Mouse (Mus musculus): Measurements from ENCODE around the gene Pde6c. TPM values are rescaled to one million over a fixed set of nuclear protein-coding genes. Genes with fewer than 3 reads are reported as not detected.

Pde6c gene
- total RNA-seq, 2 experiments from 2014 or later: not detected

GRCm38 (mm10) chr19:38143540-38144271, 11.1 kb downstream of the Pde6c start:
- no peak for DNase-seq

- no peak for DNase-seq
Observed at GRCm38 (mm10) chr19:38156243-38156642, 23.7 kb downstream of the Pde6c start.

GRCm38 (mm10) chr19:38161648-38162354, 29.2 kb downstream of the Pde6c start:
- no peak for DNase-seq

- no peak for DNase-seq
Observed at GRCm38 (mm10) chr19:38164633-38165032, 32.1 kb downstream of the Pde6c start.

GRCm38 (mm10) chr19:38179675-38180074, 47.1 kb downstream of the Pde6c start:
- DNase-seq: no peak

- DNase-seq: no peak
Observed at GRCm38 (mm10) chr19:38186631-38187344, 54.2 kb downstream of the Pde6c start.

- DNase-seq: no peak
Observed at GRCm38 (mm10) chr19:38187345-38187680, 54.7 kb downstream of the Pde6c start.

GRCm38 (mm10) chr19:38190606-38191005, 58.0 kb downstream of the Pde6c start:
- no peak for DNase-seq

GRCm38 (mm10) chr19:38191446-38191845, 58.9 kb downstream of the Pde6c start:
- DNase-seq: no peak

GRCm38 (mm10) chr19:38195245-38195644, 62.7 kb downstream of the Pde6c start:
- DNase-seq: no peak

- DNase-seq: no peak
Observed at GRCm38 (mm10) chr19:38198731-38199130, 66.2 kb downstream of the Pde6c start.

GRCm38 (mm10) chr19:38206669-38207068, 74.1 kb downstream of the Pde6c start:
- DNase-seq: no peak

GRCm38 (mm10) chr19:38217696-38218095, 85.1 kb downstream of the Pde6c start:
- DNase-seq: no peak

GRCm38 (mm10) chr19:38223356-38223904, 90.8 kb downstream of the Pde6c start:
- DNase-seq: no peak

- DNase-seq: peak; percentile 92
Observed at GRCm38 (mm10) chr19:38223905-38224684, 91.5 kb downstream of the Pde6c start, which contains the start of gene Fra10ac1. Gene Fra10ac1, minus strand, starts transcription at chr19:38224156.

GRCm38 (mm10) chr19:38224685-38225060, 92.1 kb downstream of the Pde6c start:
- no peak for DNase-seq

GRCm38 (mm10) chr19:38228699-38229098, 96.1 kb downstream of the Pde6c start:
- no peak for DNase-seq

GRCm38 (mm10) chr19:38232087-38232486, 99.5 kb downstream of the Pde6c start:
- no peak for DNase-seq

GRCm38 (mm10) chr19:38232516-38232915, 99.9 kb downstream of the Pde6c start:
- DNase-seq: no peak

Data from gastrocnemius, postnatal 10 days (tissue).